Mouse (Mus musculus): ENCODE results near the gene Pimreg. TPM values are rescaled to one million over a fixed set of nuclear protein-coding genes. Genes with fewer than 3 reads are reported as not detected.

Gene Pimreg
- total RNA-seq (2023) = under 1 TPM; 0.33 to 0.81 TPM

DNA sequence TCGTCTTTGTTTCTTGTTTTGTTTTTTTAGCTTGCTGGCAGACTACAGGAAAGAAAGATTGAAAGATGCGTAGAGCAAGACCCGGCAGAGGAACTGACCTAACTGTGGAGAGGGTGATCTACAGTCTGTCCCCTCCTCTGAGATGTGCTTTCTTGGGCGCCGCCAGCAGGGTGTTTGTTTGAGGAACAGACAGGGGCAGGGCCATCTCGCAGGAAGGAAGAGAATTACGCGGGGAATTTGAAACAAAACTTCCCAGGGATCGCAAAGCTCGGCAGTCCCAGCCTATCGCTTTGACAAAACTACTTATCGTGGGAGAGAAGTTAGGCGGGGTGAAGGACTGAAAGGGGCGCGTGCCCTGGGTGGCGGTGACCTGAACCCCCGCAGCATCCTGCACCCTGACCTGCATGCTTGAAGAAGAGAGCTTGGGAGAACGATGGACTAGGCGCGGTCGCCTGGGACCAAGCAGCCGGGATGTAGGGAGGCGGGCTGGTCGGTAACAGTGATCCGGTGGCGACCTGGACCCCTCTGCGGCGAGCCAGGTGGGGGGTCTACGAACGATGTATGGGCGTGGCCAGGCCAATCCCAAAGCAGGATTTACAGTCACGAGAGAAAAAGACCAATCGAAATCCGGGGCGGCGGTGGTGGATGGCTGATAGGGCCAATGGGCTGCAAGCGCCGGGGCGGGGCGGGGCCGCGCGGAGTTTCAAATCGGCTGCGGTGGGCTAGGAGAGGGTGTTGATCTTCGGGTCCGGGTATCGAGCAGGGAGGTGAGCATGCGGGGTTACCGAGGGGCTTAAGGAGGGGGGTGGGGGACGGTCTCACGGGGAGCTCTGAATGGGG is at the start of gene Pimreg:
Pimreg (plus strand) TSS at position 265 of the 840 bp plus-strand sequence.

DNA sequence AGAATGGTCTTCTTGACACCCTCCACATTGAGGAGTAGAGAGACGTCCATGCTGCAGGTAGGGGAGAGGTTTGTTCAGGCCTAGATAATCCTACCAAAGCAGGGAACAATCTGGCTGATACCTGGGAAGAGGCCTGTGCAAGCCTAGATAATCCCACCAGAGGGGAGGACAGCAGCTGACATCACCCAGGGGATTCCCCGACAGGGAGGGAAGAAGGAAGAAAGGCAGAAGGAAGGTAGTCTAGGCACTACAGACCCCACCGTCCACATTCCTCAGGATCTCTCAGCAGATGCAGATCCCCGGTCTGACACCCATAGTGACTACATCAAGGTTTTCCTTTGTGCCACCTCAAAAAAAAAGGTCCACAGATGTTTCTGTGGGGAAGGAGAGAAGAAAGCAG is 4.4 kb upstream of the Pimreg start, which contains the start of gene Aipl1:
Aipl1 (minus strand) TSS at position 101 of the 400 bp plus-strand sequence.

Other genes with a start within 250 kb of the Pimreg start
- not detected for gene Aipl1, start 4.5 kb upstream of the Pimreg start, total RNA-seq (2023)
- not detected for gene Pitpnm3, start 93.7 kb downstream of the Pimreg start, total RNA-seq (2023)
- gene Gm43951, start 164.8 kb downstream of the Pimreg start, total RNA-seq (2023) = under 1 TPM; 0.52 to 0.92 TPM
- gene 4933427D14Rik, start 165.4 kb downstream of the Pimreg start, total RNA-seq (2023) = 1 to 10 TPM; 6.1 to 9.5 TPM
- 10 to 100 TPM; 42.9 to 60.5 TPM for gene Txndc17, start 165.5 kb downstream of the Pimreg start, total RNA-seq (2023)
- gene Med31, start 173.6 kb downstream of the Pimreg start, total RNA-seq (2023) = 10 to 100 TPM; 16.1 to 17.5 TPM
- gene Slc13a5, start 225.2 kb downstream of the Pimreg start, total RNA-seq (2023) = not detected